Mouse (Mus musculus) heart, embryonic 16.5 days (tissue): Measurements from ENCODE around the gene Zfp366. TPM values are rescaled to one million over a fixed set of nuclear protein-coding genes. Genes with fewer than 3 reads are reported as not detected.
A peak's percentile ranks its signal among the peaks of the same experiment; 100 is the strongest.

ENCODE experiments used
- ATAC-seq: fragments of 200-750 bp; cut with Nextera tagmentation; replicated peaks from 2 replicates; pipeline ENCODE4 v1.8.0; 2017; ENCODE audit warnings: moderate number of reproducible peaks; ENCODE audit not compliant: insufficient read depth, low FRiP score; ENCODE audit errors: extremely low read depth
- H3K27ac ChIP-seq: fragments of 300-500 bp; sonication (generic); 2 replicates; pipeline ENCODE4 v1.5.1; 2014; ENCODE audit warnings: mild to moderate bottlenecking, low read length, control low read depth, moderate library complexity
- H3K27me3 ChIP-seq: fragments of 300-500 bp; sonication (generic); 2 replicates; pipeline ENCODE4 v1.6.1; 2014; ENCODE audit warnings: low read length, mixed read lengths; ENCODE audit not compliant: control insufficient read depth, insufficient read depth
- H3K36me3 ChIP-seq: fragments of 300-500 bp; sonication (generic); 2 replicates; pipeline ENCODE4 v1.6.1; 2014; ENCODE audit not compliant: control insufficient read depth, insufficient read depth
- H3K4me1 ChIP-seq: fragments of 300-500 bp; sonication (generic); 2 replicates; pipeline ENCODE4 v1.6.1; 2014; ENCODE audit warnings: low read length, mixed read lengths; ENCODE audit not compliant: control insufficient read depth, insufficient read depth
- H3K4me2 ChIP-seq: fragments of 300-500 bp; sonication (generic); 2 replicates; pipeline ENCODE4 v1.6.1; 2014; ENCODE audit warnings: low read depth, mild to moderate bottlenecking, control low read depth, low read length
- H3K4me3 ChIP-seq: fragments of 300-500 bp; sonication (generic); 2 replicates; pipeline ENCODE4 v1.5.1; 2014; ENCODE audit warnings: mild to moderate bottlenecking, control low read depth, low read length
- H3K9ac ChIP-seq: fragments of 300-500 bp; sonication (generic); 2 replicates; pipeline ENCODE4 v1.6.1; 2014; ENCODE audit warnings: low read length, control low read depth
- H3K9me3 ChIP-seq: fragments of 300-500 bp; sonication (generic); replicated peaks from 2 replicates; pipeline ENCODE4 v1.6.1; 2016; ENCODE audit warnings: low read length; ENCODE audit not compliant: control insufficient read depth
- WGBS: fragments of 180-500 bp; shearing (Covaris S2); extraction: QIAGEN DNeasy Blood & Tissue Kit; methylation state at CpG from one replicate; pipeline ENCODE4 v1.1.7; 2014; 5-methylcytosine and 5-hydroxymethylcytosine counted together
- polyA plus RNA-seq: library from polyadenylated mRNA; unstranded; fragments of >200 nt; fragmentation: Nextera tagmentation; extraction: Ambion mirVana; gene quantifications from 2 replicates; pipeline ENCODE4 v1.2.1, GENCODE M21; 2015

Gene Zfp366
- polyA plus RNA-seq, 1 experiment from 2014 or later: 0.66 TPM

GRCm38 (mm10) chr13:99183257-99183895 is 1.2 kb upstream of the Zfp366 start:
- no peaks in the 10 kb centered on the region for H3K36me3 ChIP-seq
- peaks cover 22% of the 10 kb centered on the region for H3K4me1 ChIP-seq
- no peak overlapping the region for H3K4me2 ChIP-seq
- no peak overlapping the region for H3K9ac ChIP-seq
- H3K27me3 ChIP-seq: no peaks in the 10 kb centered on the region
- H3K9me3 ChIP-seq: no peaks in the 10 kb centered on the region
- WGBS: 83% methylated on average over 3 of the region's 3 CpGs
- no peak for ATAC-seq
- H3K4me3 ChIP-seq: no peak overlapping the region
- no peak overlapping the region for H3K27ac ChIP-seq

GRCm38 (mm10) chr13:99185573-99185972 is 950 bp downstream of the Zfp366 start:
- ATAC-seq: 0 out of 2 replicates have a peak, but pooled peaks have one; percentile 46
- Histone ChIP-seq H3K27me3 (no peaks in the 10 kb centered on the region), H3K4me2 (peak overlapping the region; percentile 45; the same call in 1 of the 2 replicates), H3K4me1 (peaks cover 14% of the 10 kb centered on the region), H3K4me3 (peak overlapping the region; percentile 28), H3K27ac (peak overlapping the region; percentile 68), H3K36me3 (no peaks in the 10 kb centered on the region), H3K9ac (0 out of 2 replicates have a peak overlapping the region, but pooled peaks have one; percentile 7), H3K9me3 (no peaks in the 10 kb centered on the region)
- 55% methylated on average over 10 of the region's 10 CpGs for WGBS

DNA sequence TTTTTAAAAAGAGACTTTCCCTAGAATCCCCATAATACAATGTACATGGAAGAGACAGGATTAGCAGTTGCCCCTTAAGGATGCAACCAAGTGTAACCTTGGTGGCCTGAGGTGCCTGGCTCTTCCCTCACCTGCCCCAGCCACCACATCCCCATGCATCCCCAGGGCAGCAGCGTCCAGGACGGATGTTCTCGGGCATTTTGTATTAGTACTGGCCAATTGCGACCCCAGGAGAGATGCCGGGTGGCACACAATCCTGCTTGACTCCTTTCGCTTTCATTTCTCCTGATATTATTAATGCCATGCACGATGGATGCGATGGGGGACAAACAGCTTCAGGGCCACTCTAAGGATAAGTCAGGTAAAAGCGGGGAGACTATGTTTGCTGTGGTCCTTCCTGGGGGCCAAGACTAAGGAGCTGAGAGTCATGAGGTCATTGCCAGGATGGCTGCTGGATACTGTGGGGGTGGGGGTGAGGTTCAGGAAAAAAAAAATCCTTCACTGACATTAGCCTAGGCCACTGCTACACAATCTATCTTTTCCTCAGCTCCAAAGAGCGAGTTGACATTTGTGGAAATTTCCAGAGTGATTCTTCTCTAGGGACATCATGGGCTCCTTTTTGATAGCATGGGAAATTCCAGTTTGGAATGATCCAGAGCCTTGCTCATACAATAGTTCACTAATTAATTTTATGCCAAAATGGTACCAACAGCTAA is 1.7 kb downstream of the Zfp366 start:
- peak overlapping the region; percentile 13; the same call in 1 of the 2 replicates for H3K9ac ChIP-seq
- peak overlapping the region; percentile 24; the same call in 1 of the 2 replicates for H3K4me3 ChIP-seq
- no peaks in the 10 kb centered on the region for H3K9me3 ChIP-seq
- WGBS: 88% methylated on average over 10 of the region's 10 CpGs
- peak overlapping the region; percentile 45 for H3K4me2 ChIP-seq
- ATAC-seq: no peak
- H3K27ac ChIP-seq: no peak overlapping the region
- H3K27me3 ChIP-seq: no peaks in the 10 kb centered on the region
- H3K4me1 ChIP-seq: peaks cover 14% of the 10 kb centered on the region
- no peaks in the 10 kb centered on the region for H3K36me3 ChIP-seq

- no peak overlapping the region for H3K4me3 ChIP-seq
Measured at GRCm38 (mm10) chr13:99186859-99187258, 2.2 kb downstream of the Zfp366 start.

GRCm38 (mm10) chr13:99187456-99187855 is 2.8 kb downstream of the Zfp366 start:
- Histone ChIP-seq H3K4me3 (no peak overlapping the region), H3K27me3 (no peaks in the 10 kb centered on the region), H3K4me2 (no peak overlapping the region), H3K36me3 (no peaks in the 10 kb centered on the region), H3K9ac (no peak overlapping the region), H3K4me1 (peaks cover 14% of the 10 kb centered on the region), H3K27ac (no peak overlapping the region), H3K9me3 (no peaks in the 10 kb centered on the region)
- ATAC-seq: no peak
- WGBS: 85% methylated on average over 11 of the region's 11 CpGs

More at GRCm38 (mm10) chr13:99186859-99187258, 2.2 kb downstream of the Zfp366 start:
- H3K9me3 ChIP-seq: no peaks in the 10 kb centered on the region
- no peak for ATAC-seq
- H3K36me3 ChIP-seq: no peaks in the 10 kb centered on the region
- no peaks in the 10 kb centered on the region for H3K27me3 ChIP-seq
- no peak overlapping the region for H3K9ac ChIP-seq
- H3K4me1 ChIP-seq: peaks cover 14% of the 10 kb centered on the region
- peak overlapping the region; percentile 45; the same call in 1 of the 2 replicates for H3K4me2 ChIP-seq
- 86% methylated on average over 7 of the region's 7 CpGs for WGBS
- H3K27ac ChIP-seq: no peak overlapping the region

DNA sequence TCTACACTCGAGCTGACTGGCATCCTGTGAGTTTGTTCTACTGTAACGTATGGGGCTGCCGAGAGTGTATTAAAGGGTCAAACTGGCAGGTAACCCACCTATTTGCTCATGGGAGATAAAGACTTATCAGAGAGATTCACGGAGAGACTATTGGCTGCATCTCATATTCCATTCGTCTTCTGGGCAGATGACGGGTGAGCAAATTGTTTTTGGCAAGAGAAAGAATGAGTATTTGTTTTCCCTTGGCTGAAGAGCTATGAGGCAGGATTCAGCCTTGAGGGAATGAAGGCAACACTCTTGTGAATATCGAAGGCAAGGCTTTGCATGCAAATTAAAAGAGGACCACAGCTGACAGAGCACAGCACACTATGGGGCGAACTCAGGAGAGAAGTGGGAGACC is 4.0 kb downstream of the Zfp366 start:
- peaks cover 14% of the 10 kb centered on the region for H3K4me1 ChIP-seq
- no peaks in the 10 kb centered on the region for H3K36me3 ChIP-seq
- no peaks in the 10 kb centered on the region for H3K27me3 ChIP-seq
- H3K9ac ChIP-seq: no peak overlapping the region
- H3K9me3 ChIP-seq: no peaks in the 10 kb centered on the region
- no peak overlapping the region for H3K4me3 ChIP-seq
- H3K4me2 ChIP-seq: peak overlapping the region; percentile 6; the same call in 1 of the 2 replicates
- peak overlapping the region; percentile 46 for H3K27ac ChIP-seq
- ATAC-seq: no peak
- 61% methylated on average over 8 of the region's 8 CpGs for WGBS

DNA sequence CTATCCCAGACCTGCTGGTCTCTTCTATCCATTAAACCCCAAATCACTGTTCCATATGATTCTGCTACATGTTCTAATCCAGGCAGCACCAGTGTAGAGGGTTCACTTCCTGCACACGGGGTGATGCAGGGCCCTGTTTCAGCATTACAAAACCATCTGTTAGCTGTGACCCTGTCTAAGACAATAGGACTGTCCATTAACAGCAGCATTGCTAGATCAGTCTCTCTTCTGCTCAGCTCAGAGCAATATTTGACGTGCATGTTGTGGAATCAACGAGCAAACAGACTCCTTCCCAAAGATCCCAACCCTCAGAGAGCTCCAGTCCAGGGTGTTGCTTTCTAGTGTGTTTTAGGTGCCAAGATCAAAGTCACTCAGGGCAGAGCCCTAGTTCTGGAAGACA is 5.0 kb downstream of the Zfp366 start:
- Histone ChIP-seq H3K27me3 (no peaks in the 10 kb centered on the region), H3K4me2 (peak overlapping the region; percentile 1; the same call in 1 of the 2 replicates), H3K36me3 (no peaks in the 10 kb centered on the region), H3K4me1 (peaks cover 16% of the 10 kb centered on the region), H3K4me3 (no peak overlapping the region), H3K9ac (no peak overlapping the region; the same call in 1 of the 2 replicates), H3K9me3 (no peaks in the 10 kb centered on the region), H3K27ac (peak overlapping the region; percentile 52)
- ATAC-seq: no peak
- WGBS: 71% methylated on average over 3 of the region's 3 CpGs

DNA sequence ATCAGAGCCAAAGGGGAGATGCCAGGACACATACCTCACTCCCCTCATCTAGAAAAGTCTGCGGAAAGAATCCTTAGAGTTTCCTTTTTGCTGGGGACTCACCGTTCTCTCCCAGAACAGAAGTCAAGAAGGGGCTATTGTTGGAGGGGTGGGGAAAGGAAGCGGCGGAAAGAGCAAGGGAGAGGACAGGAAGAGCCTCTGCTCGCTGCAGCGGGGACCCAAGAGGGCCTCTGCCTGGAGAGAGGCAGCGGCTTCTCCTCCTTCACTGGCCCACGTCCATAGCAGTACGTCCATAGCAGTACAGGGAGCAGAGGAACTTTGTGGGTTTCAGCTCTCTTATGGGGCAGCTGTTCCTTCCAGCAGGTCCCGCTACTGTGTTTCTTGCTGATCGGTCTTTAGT is 5.8 kb downstream of the Zfp366 start:
- WGBS: 59% methylated on average over 11 of the region's 11 CpGs
- no peaks in the 10 kb centered on the region for H3K36me3 ChIP-seq
- H3K9me3 ChIP-seq: no peaks in the 10 kb centered on the region
- ATAC-seq: peak; percentile 63
- peaks cover 17% of the 10 kb centered on the region for H3K4me1 ChIP-seq
- H3K4me2 ChIP-seq: peak overlapping the region; percentile 0; the same call in 1 of the 2 replicates
- no peak overlapping the region for H3K4me3 ChIP-seq
- H3K27ac ChIP-seq: peak overlapping the region; percentile 52
- no peak overlapping the region for H3K9ac ChIP-seq
- H3K27me3 ChIP-seq: no peaks in the 10 kb centered on the region

DNA sequence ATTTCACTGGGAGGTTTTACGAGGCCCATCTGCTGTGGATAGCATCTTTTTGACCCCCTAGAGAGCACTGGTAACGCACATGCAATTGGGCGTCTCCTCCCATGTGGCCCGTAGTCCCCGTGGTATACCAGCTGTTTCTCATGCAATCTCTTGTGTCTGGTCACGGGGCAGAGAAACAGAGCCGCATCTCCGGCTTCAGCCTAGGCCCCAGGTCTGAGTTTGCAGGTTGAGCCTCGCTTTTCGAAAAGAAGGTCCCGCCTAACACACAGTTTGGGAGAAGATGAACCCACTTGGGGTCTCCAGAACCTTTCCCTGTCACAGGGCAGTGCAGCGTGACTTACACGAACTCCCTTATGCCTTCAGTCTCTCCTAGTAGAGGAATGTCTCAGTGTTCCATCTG is 6.4 kb downstream of the Zfp366 start:
- ATAC-seq: no peak
- H3K27me3 ChIP-seq: no peaks in the 10 kb centered on the region
- no peak overlapping the region for H3K4me2 ChIP-seq
- H3K9ac ChIP-seq: no peak overlapping the region
- no peaks in the 10 kb centered on the region for H3K9me3 ChIP-seq
- no peak overlapping the region for H3K4me3 ChIP-seq
- no peaks in the 10 kb centered on the region for H3K36me3 ChIP-seq
- H3K27ac ChIP-seq: peak overlapping the region; percentile 52; the same call in 1 of the 2 replicates
- H3K4me1 ChIP-seq: peaks cover 16% of the 10 kb centered on the region
- WGBS: 88% methylated on average over 13 of the region's 13 CpGs
